Mouse (Mus musculus): ENCODE results near the gene Tnr.

DNA sequence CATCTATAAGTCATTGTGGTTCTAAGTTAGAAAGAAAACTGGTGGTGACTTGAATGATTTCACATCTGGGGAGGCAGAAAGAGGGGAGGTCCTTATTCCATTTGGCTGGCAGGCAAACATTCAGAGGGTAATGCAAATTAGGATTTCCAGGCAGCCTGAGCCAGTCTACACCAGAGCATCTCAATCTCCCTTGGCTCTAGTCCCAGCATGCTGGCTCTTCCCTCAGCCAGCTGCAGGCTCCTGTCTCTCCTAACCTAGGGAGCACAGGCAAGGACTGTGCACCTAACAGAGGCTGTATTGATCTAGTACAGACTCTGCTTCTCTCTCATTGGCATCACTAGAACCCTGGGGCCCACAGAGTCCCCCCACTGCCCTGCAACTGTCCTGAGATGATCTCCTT, 237.4 kb downstream of the Tnr start:
- TF ChIP-seq CTCF (IDR thresholded peaks at IDR 0.05) (no peak), EP300 (IDR thresholded peaks at IDR 0.05; ENCODE audit: insufficient read depth, low read depth, low read length) (no peak), POLR2A (IDR thresholded peaks at IDR 0.05; ENCODE audit: insufficient read depth, low read depth, low read length) (no peak)
